Mouse (Mus musculus): ENCODE measurements at regions not wholly inside any gene's neighbourhood (a gene's known extent, or its start where the extent isn't known, plus 50 kb on each side); places are given as distances from the start of the nearest gene placed in this dataset.

DNA sequence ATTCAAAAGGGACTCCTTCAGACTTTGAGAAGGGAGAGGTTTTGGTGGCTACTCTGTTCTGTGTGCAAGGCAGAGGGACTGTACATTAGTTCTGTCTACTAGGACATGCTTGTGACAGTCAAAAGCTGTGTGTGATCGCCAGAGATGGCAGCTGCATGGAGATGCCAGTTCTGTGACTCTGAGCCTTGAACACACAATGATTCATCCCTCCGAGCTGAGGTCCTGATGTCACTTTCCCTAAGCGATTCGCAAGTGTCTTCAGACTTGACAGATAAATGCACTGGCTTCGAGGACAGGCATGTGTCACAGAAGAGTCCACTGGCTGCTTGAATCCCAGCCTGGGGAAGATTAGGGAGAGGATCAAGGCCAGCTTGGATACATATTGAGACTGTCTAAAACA, 218.8 kb downstream of the Gadd45g start:
- TF ChIP-seq CTCF (IDR thresholded peaks at IDR 0.05; ENCODE audit: extremely low read depth, insufficient read depth, insufficient read length, insufficient replicate concordance) (no peak), POLR2A (IDR thresholded peaks at IDR 0.05; ENCODE audit: low read depth, low read length) (no peak)

All from spleen, adult 2 months (tissue).